Mouse (Mus musculus) cerebellum, adult 11 months (tissue): ENCODE results near the gene Wfdc1.

Experiments
- DNase-seq: peaks from one replicate; pipeline ENCODE4 v3.0.0; 2022

The Wfdc1 gene

DNA sequence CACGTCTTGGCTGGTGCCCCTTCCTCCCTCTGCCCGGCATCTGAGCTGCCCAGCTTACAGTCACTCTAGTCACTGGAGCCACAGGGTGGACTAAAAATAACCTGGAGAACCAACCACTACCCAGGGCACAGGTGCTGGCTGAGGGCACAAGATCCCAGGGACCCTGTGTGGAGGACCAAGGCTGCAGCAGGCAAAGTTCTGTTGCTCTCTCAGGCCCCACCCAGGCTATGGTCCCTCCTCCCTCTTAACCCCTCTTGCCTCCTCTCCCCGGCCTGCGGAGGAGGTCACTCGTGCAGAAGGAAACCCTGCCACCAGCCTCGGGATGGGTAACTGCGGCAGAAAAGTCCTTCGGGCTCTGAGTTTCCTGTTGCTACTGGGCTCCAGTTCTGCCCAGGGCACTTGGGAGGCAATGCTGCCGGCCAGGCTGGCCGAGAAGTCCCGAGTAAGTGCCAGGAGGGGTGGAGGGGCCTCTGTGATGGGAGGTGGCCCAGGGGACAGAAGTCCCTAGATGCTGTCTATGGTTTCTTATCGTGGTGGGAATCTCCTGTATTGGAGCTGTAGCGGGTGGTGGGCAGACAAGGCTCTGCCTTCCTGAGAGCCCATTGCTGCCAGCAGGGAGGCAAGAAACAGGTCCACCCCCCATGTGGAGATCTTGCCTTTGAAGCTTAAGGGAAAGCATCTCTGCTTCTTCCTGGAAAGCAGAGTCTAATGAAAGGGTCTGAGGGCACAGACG is at the start of gene Wfdc1:
Wfdc1 (plus strand) TSS at position 147 of the 733 bp plus-strand sequence.
- no peak for DNase-seq

DNA sequence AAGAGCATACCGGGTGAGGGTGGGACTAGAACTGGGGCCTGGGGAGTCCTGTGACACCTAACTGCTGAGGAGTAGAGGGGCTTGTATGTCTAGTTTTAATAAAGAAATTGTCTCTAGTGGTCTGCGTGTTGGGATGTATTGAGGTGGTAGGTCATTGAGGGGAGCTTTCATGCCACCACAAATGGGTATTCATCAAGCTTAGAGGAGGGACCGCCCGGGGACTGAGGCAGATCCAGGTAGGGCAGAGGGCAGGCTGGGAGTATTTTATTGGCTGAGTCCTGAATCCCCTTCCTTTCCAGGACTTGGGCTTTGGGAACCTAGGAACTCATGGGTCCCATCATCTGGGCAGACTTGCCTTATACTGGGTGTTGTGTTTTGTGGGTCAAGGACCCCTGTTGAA is 49.4 kb upstream of the Wfdc1 start:
- DNase-seq: no peak

DNA sequence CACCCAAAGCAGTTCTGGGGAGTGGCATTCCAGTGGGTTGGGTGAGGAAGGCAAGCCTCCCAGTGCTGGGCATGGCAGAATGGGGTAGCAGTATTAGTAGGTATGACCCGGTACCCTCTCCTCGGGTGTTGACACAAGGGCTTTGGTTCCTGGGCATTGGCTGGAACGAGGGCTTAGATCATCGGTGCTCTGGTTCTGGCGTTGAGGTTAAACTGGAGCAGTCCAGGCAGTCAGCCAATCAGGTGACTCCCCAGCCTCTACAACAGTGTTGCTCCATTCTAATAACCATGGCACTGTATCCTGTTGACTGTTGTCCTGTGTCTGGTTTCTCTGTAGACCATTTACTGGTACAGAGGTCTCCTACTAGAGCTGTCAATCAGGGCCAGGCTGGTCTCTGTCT is 48.6 kb upstream of the Wfdc1 start:
- DNase-seq: no peak

DNA sequence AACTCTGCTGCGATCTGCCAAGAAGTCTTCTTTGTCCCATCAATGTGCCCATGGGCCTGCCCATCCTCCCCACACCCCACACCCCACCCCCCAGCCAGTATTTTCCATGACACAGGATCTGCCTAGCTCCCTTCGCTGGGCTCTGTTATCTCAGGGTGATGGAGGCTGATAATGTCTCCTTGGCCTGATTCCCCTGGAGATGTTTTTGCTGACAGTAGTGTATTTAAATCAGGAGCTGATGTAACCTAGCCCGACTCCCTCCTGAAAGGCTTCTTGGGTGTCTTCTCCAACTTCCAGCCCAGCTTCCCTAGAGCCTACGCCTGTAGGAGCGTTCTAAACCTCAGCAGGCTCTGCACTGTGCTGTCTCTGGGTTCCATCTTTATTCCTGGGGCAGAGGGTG is 47.3 kb upstream of the Wfdc1 start:
- no peak for DNase-seq

DNA sequence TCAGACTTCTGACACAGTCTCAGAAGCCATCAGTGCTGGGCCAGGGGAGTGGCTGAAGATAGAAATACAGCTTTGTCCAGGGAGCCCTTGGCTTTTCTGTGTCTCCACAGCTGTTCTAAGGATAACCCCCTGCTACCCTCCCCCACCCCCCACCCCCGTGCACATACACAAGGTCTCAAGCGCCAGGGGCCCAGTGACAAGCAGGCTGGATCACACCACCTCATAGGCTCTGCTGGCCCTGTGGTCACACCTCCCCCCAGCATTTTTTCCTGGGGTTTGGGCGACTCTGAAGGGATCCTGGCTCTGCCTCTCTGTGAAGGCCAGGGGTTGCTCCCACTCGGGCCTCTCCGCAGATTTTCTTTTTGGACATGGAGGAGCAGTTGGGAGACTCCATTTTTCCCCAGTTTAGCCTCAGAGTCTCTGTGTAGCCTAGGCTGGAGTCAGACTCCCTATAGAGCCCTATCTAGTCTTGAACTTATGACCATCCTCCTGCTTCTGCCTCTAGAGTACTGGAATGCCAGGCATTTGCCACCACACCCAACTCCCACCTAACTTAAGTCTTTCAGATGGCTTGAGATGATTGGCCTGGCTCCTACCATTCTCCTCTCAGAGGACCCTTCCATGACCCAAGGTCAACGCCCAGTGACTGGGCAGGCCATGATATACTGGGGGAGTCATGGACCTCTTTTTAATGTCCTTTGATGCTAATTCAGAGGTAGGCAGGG is 45.9 kb upstream of the Wfdc1 start:
- no peak for DNase-seq

DNA sequence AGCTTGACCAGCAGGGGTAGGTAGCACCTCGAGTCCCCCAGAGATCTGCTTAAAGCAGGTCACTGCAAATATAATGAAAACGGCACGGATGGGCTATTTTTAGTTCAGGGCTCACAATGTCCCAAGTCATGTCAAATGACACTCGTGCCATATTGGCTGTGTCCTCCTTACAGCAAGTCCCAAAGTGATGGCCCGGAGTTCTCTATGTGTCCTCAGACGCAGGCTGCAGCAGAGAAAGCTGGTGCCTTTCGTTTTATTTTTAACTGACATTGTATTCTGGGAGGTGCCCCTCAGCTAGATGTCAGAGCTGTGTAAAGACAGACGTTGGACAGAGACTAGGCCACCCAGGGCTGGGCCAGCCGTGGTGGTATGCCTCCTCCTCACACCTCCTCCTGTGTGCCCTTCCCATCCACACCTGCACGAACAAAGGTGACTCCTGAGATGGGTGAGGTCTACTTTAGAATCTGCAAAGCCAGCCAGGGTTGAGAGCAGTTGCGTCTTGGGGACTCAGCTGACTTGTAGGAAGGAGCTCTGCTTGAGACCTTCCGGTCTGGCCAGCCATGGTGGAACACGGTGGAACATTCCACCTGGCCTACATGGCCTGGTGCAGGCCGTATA is 45.2 kb upstream of the Wfdc1 start:
- DNase-seq: no peak

DNA sequence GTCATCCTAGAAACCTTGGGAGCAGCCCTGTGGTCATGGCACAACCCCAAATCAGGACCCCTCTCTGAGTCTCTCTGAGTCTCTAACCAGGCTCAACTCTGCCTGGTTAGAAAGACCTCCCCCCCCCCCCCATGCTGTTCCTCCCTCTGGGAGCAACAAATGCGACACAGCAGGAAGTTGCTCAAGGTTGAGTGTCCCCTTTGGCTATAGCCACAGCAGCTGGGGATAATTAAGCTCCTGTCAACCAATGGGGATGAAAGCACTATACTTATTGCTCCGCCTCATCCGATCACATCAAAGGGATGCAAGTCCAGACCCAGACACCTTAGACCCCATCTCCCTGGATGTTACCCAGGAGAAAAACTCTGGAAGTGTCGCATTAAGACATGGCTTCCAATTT is 43.6 kb upstream of the Wfdc1 start:
- DNase-seq: no peak

DNA sequence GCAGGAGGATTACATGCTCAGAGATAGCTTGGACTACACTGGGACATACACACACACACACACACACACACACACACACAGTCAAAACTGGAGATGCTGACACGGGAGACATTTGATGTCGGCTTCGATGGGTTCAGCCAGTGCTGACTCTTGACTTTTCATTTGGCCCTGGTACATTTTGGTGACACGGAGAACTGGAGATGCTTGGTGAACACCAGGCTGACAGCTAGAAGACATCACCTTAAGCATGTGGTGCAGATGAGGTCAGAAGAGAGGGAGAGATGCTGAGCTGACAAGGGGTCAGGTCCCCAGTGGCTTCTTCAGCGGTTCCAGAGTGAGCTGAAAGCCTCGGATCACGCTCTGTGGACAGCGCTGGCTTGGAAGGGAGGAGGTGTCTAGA is 43.1 kb upstream of the Wfdc1 start:
- DNase-seq: no peak

DNA sequence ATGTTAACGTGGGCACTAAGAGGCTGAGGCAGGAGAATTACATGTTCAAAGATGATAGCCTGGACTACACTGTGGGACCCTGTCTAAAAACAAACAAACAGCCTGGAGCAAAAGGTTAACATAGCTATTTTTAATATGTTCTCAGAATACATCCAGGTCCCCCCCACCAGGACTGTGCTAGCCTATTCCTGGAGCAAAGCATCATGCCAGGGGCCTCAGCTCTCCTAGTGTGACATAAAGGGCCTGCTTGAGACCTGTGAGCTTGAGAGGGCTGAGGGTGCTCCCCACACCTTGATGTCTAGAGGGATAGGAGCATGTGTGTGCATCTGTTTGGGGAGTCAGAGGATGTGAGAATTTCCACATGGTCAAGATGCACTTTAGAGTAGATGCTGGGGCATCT is 42.4 kb upstream of the Wfdc1 start:
- no peak for DNase-seq

DNA sequence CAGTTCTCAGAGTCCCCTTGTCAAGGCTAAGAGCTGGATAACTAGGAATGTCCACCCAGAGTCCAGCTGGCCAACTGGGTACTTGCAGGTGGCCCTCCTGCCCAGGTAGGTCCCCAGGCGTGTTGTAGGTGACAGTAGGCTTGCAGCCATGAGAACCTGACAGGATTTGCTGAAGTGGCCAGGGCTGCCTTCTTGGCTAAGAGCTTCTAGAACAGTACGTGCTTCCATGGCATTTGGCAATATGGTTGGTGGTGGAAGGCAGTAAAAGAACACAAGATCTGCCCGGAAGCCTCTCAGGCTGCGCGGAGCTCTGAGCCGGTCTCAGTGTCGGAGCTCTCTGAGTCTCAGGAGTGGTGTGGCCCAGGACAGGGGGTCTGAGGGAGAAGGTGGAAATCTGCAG is 41.2 kb upstream of the Wfdc1 start:
- DNase-seq: no peak

DNA sequence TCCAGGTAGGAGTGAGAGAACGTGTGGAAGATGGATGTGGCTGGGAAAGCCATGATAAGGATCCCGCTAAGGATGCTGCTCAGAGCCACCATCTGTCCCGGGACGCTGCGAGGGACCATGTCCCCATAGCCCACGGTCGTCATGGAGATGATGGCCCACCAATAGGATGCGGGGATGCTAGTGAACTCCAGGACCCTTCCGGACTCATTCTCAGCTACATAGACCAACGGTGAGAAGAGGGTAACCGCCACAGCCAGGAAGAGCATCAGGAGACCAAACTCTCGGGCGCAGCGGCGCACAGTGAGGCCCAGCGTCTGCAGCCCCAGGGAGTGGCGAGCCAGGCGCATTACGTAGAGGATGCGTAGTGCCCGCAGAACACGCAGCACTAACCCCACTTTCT is 40.4 kb upstream of the Wfdc1 start:
- DNase-seq: no peak

DNA sequence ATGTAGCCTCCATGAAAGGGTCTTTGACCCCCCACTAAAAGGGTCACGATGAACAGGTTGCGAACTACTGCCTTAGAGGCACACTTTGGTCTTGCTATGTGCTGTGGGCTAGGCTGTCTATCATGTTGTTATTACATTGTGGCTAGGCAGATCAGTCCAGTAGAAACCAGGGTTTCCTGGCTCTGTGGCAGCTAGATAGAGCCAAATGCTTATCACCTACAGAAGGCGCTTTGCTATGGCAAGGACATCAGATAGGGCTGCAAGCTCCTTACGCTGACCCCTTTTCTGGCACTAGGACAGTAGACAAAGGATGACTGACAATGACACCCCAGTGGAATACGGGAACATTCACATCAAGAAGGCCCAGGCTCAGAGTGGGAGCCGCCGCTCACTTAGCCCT is 39.0 kb upstream of the Wfdc1 start:
- no peak for DNase-seq

DNA sequence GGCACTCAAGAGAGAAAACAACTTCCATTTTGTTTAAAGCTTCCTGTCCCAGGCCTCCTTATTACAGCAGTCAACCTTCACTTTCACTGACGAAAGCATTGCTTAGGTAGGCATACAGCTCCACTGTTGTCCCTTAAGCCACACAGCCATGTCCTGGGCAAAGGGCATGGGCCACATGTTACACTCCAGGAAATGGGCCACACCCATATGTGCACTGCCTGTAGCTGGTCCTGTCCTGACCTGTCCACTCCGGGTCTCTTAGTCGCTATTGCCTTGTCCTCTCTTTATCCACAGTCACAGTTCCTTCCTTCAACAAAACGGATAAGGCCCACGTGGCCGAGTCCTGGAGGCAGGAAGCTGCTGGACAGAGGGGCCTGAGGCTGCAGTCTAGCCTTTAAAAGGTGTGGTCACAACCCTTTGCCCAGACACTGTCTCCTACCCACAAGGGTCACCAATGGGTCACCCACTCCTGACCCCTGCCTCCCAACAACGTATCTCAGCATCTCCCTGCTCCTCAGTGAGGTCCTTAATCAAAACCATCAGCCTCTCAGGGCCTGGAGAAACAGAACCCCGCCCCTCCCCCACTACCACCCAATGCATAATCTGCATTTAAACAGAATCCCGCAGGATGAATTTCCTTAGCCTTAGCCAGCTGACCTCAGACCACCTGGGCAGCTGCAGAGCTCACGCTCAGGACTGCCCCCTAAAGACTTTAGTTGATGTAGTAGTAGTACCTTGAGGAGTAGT is 38.4 kb upstream of the Wfdc1 start:
- no peak for DNase-seq

DNA sequence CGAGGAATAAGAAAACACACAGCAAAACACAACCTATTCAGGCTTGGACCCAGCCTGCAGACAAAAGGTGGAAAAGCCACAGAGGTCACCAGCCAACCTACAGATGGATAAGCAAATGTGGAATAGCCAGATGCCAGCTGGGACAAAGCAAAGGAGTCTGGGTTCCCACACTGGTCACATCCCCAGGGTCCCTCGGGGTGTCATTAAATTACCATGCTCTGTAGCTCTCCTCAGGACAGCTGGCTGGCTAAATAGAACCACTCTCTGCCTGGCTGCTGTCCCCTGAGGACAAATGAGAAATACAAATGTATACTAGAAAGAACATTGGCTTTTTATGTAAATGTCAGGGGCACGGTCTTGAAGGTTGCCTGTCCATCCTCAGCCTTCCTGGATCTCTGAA is 35.3 kb upstream of the Wfdc1 start:
- no peak for DNase-seq

DNA sequence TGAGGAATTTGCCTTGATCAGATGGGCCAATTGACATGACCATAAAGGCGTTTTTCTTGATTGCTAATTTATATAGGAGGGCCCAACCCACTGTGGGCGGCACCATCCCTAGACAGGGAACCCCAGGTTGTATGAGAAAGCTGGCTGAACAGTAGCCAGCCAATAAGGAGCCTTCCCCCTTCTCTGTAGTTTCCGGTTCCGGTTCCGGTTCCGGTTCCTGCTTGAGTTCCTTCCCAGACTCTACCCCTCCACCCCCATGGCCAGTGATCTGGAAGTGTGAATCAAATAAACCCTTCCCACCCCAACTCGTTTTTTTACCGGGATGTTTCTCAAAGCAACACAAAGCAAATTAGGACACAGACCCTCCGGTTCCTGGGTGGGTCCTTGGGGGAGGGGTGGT is 33.9 kb upstream of the Wfdc1 start:
- no peak for DNase-seq

DNA sequence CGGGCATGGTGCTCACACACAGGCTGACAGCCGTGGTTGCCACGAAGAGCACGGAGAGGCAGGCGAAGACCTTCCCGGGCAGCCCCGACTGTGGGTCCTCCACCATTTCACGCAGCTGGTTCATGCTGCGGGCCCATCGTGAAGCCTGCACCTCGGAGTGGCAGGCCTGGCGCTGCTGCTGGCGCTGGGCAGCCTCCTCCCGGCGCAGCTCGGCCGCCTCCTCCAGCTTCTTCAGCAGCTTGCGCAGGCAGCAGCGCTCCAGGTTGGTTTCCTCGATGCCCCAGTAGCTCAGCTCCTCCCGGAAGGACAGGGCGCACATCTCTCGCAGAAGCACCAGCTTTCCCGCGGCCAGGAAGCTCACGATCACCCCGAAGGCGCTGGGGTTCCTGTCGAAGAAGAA is 33.3 kb upstream of the Wfdc1 start:
- no peak for DNase-seq

DNA sequence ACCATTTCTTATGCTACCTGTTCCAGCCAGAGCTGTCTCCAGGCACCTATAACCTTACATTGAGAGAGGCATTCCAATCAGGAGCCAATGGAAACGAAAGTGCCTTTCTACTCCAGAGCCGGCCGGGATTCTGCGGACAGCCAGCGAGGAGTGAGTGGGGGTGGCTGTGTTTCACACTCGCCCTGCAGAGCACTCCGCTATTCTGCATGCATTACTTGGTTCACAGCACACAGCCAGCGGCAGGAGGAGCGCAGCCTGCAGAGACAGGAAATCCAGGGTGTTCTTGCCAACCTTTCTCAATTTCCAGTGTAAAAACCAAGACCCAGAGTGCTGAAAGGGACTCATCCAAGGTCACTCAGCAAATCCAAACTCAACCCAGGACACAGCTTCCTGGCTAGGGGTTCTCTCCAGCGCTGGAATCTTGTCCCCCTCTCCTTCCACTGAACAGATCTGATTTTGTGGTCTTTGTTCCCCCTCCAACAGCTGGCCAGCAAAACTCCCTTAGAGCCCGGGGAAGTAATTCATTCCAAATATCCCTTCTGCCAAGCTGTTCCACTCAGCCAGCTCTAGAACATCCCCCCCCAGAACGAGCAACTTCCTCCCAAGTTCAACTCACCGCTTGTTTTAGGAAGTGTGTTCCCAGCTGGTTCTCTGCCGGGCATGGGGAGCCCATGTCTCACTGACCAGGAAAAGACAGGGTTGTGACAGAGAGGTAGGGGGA is 31.4 kb upstream of the Wfdc1 start:
- no peak for DNase-seq

DNA sequence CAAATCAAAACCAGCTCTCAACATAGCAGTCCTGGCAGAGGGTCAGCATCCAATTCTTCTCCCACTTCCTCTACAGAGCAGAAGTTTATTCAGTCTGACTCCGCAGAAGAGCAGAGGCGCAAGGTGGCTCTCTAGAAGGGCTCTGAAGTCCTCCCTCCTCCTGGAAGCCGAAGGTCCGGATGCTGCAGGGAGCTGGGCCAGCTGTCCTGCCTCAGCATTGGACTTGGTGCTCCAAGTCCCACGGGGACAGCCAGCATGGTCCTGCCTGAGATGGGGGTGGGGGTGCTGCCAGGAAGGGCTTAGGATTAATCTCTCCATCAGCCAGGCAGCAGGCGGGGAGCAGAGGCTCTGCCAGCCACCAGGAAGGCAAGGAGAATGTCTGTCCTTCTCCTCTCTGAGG is 30.8 kb upstream of the Wfdc1 start, which contains the start of gene Kcng4:
Kcng4 (minus strand) TSS at position 303 of the 400 bp plus-strand sequence.
- no peak for DNase-seq

DNA sequence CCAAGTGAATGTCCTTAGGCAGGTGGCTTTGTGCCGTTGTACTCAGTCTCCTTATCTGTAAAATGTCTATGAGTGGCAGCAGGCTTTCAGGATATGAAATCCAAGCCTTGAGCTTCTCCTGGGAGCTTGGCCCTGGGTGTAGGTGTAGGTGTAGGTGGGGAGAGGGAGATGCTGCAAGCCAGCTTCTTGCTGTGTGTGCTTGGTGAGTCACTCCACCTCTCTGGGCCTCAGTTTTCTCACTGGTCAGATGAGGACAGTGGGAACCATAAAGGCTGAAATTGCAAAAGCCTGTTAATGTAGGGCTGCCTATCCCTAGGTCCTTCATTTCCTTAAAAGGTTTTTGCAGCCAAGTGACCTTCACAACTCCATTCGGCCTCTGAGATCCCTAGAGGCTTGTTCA is 30.2 kb upstream of the Wfdc1 start:
- DNase-seq: no peak

DNA sequence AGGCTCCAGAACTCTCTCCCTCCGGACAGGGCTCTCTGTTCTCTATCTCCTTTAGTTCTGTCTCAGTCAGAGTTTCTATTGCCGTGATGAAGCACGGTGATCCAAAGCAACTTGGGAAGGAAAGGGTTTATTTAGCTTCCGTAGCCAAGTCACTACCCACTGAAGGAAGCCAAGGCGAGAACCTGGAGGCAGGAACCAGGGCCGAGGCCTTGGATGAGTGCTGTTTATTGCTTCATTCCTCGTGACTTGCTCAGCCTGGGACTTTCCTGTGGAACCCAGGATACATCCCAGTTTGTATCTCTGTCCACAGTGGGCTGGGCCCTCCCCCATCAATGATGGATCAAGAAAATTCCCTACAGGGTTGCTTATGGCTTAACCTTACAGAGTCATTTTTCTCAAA is 29.4 kb upstream of the Wfdc1 start:
- DNase-seq: no peak

DNA sequence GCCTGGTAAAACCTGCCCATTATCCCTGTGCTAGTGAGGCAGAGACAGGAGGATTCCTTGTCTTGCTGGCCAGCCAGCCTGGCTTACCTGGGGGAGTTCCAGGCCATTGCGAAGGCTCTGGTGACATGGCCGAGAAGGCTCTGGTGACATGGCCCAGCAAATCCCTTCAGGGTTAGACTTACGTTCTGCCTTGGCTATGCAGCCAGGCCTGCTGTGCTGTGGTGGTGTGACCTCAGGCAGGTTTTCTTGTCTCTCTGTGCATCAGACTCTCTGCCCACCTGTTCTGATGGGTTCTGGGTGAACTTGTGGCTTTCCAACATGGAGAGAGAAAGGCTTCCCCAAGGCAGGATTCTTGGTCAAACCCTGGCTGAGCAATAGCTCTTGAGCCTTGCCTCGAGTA is 28.8 kb upstream of the Wfdc1 start:
- no peak for DNase-seq

DNA sequence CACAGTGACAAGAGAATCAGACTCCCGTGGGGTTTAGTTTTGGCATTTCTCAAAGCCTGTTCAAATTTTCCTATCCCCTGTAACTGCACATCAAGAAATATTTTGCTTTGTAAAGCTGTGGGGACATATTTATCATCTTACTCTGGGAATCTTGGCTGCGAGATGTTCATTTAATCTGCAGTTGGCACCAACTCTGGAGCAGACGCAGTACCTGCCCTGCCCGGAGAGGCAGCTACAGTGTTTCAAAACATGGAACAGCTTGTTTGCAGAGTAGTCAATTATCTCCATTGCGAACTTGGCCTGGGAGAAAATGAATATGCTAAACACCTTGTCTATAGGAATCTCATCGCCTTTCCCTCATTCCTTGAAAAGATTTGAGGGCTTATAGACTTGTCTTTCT is 27.9 kb upstream of the Wfdc1 start:
- no peak for DNase-seq

DNA sequence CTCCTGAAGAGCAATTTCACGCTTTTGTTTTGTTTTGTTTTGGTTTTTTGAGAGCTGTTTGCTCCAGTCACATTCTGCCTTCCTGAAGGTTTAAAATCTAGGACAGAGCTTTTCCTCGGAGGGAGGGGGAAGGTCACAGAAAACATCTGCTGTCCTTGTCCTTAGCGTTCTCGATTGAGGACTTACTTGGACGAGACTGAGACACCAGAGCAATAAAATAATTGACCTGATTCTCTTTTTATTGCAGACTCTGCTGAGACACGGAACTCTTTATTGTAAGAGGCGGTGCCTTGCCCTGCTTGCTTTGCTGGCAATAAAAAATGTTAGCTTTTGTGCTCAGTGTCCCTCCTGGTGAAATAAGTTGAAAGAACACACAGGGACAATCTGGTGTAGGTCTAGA is 26.4 kb upstream of the Wfdc1 start:
- no peak for DNase-seq
